Mouse (Mus musculus) large intestine, adult 2 months (tissue): ENCODE measurements around the gene Vmn2r83. TPM values are rescaled to one million over a fixed set of nuclear protein-coding genes. Genes with fewer than 3 reads are reported as not detected.

Experiments used
- DNase-seq: peaks from one replicate; pipeline ENCODE4 v3.0.0-alpha.2; 2012; ENCODE audit warnings: low read depth, low spot score
- WGBS: fragments of 180-500 bp; shearing (Covaris S2); methylation state at CpG from one replicate; pipeline ENCODE4 v1.1.7; 2018; 5-methylcytosine and 5-hydroxymethylcytosine counted together
- polyA plus RNA-seq: library from polyadenylated mRNA; depleted of rRNA; stranded (reverse); fragments of >200 nt; gene quantifications from 2 replicates; pipeline ENCODE4 v1.2.3, GENCODE M21; 2012; rRNA removed

Vmn2r83 gene
- polyA plus RNA-seq, 1 experiment, result not detected

DNA sequence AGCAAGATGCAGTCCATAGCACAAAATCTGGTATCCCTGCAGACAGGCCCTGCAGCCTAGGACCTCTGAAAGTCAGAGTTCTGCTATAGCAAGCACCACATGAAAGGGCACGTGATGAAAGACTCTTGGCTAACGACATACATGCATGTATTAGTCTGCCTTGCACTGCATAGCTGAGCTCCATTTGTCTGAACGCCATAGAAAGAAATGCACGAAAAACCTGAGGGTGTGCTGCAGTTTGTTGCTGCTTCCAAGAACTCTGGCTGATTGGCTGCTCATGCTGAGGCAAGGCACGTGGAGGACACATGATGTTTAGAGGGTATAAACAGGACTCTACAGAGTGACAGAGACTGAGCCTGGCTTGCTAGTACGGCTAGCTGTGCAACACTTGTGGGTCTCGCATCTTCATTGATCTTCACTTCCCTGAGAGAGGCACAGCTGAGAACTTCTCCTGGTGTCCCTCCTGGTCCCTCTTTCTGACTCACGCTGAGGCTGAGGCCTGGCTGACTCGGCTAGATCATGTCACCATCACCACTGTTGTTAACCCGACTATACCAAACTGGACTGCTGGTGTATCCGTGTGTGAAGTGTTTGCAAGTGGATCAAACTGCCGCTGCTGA, 68.0 kb downstream of the Vmn2r83 start:
- WGBS, result 81% methylated on average over 12 of the region's 12 CpGs
- no peak for DNase-seq

DNA sequence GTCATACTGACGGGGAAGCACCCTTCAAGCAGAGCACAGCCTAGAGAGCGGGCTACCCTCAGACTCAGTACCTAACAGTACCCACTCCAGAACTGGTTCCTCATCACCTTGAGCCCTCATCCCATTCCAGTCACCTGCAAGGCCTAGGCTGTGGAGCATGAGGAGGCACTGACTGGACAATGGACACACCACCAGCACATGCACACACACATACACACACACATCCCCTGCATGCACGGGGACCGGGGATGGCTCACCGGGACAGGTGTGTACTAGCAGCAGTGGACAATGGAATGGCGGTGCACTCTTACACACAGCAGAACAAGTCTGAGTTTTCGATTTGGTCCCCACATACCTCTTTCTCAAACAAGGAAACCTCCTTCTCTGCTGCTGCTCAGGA, 68.7 kb downstream of the Vmn2r83 start:
- 89% methylated on average over 7 of the region's 7 CpGs for WGBS
- no peak for DNase-seq

DNA sequence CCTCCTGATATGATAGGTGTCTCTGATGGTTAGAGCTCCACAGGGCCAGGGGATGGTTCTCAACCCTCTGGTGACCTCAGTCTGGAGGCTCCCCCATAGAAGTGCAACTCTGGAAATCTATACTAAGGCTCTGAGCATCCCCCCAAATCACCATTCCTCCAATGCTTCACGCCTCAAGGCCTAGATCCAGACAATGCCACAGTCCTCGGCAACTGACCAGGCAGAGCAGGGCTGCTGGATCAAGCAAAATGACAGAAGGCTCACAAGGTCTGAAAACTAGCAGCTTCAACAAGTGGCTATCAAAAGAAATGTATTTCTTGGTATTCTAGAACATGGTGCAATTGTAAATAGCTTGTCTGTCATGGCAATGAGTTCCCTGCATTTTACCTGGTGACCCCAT, 69.2 kb downstream of the Vmn2r83 start:
- DNase-seq, result no peak
- 94% methylated on average over 2 of the region's 2 CpGs for whole genome bisulfite sequencing

DNA sequence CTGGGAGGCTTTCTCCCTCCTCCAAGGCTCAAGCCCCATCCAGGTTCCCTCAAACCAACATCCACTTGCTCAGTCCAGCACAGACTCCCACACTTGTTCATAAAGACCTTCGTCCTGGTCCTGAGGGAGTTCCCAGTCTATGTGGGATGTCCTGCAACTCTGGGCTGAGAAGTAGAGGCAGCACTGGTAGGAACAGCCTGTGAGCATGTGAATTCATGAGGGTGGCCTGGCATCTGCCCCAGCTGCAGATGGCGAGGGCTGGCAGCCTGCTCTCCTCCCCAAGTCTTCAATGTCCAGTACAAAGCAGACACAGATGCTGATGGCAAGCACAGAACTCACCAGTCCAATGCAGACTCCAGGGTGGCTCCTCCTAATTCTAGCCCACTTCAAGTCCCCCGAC, 69.8 kb downstream of the Vmn2r83 start:
- no peak for DNase-seq
- WGBS, result 83% methylated on average over 3 of the region's 3 CpGs

DNA sequence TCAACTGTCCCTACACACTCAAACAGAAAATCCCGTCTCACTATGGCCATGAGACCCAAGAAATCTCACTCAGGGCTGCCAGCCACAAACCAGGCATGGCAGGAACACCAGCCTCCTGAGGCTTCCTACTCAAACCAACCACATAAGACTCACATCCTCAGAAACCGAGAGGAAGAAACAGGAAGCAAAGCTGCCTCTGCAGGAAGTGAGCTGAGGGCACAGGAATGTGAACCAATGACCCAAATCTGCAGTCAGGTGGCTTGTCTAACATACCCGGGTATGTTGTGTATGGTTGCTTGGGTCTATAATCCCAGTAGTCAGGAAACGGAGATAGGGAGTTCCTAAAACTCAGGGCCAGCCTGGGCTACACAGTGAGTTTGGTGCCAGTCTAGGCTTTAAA, 70.3 kb downstream of the Vmn2r83 start:
- WGBS, result 50% methylated on average over 4 of the region's 4 CpGs
- DNase-seq, result no peak

DNA sequence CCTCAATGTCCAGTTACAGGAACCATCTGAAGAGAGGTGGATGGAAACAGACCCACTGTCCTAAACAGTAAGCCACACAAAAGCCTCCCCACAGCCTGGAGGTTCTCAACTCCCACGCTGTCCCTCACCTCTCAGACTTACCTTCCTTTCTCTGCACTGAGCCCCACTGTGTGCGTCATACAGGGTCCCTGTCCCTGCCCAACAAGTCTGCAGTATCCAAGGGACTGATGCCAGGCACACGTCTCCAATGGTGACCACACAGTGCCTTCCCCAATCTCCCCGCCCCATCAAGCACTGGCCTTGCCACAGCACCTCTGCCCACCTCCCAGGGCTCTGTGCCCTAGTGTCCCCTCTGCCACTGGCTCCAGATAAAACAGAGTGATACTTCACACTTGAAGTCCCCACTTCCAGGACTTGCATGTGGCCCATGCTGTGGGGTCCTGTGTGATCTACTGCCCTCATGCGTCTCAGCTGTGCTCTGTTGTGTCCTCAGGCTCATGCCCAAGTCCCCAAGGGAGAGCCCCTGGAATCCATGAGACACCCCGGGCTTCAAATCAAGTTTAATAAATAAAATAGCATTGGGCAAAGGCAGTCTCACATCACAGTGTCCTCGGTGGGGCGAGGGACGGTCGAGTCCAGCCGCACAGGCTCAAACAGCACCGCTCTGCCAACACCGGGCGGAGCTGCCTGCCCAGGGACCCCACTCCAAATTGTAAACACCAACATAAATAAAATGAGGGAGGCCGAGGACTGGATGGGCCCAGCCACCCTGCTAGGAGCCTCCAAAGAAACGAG, 71.4 kb downstream of the Vmn2r83 start:
- WGBS, result 89% methylated on average over 16 of the region's 16 CpGs
- no peak for DNase-seq

DNA sequence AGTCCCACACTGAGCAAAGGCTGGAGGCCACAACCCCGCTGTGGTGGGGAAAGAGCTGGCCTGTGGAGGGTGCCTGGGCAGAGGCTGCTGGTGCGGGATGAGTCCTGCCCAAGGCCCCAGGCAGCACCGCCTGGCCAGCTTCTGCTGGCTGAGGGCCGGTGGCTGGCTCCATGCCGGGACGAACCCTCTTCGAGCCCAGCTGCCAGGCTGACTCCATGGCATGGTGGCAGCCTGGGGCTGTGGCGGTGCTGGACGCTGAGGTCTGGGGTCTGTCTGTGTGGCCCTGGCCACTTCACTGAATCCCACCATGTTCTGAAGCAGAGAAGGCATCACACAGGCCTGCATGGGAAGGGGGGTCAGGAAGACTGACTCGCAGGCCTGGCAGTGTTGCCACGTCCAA, 72.2 kb downstream of the Vmn2r83 start:
- no peak for DNase-seq
- whole genome bisulfite sequencing, result 96% methylated on average over 11 of the region's 11 CpGs

DNA sequence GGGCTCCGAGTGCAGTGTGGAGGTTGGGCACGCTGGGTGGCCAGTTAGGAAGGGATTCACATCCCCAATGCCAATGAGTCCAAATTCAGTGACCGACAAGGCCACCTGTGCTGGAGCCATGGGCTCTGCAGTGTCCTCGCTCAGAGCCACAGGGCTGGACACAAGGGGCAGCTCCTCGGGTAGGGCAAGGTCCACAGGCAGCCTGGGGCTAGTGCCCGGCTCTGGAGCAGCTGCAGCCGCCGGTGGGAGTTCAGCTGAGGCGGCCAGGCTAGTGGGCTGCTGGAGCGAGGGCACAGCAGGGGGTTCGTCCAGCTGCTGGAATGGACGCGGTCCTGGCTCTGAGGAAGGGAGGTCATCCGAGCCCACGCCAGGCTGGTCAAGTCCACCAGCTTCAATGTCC, 73.0 kb downstream of the Vmn2r83 start:
- no peak for DNase-seq
- 95% methylated on average over 15 of the region's 15 CpGs for WGBS

DNA sequence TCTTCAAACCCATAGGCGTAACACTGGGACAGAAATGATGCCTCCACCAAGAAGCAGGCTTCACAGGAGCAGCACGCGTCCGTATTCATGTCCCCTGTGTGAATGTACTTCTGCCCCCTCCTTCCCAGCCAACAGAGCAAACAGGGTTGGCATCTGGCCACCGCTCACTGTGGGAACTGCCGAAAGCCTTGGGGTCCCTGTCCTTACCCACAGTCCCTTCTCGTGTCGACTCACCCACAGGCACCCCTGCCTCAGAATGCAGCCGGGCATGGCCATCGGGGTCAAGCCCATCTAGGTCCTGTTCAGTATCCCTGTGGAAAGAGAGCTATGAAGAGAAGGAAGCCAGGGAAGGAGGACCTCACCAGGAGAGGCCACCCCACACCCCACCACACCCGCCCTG, 73.6 kb downstream of the Vmn2r83 start:
- 92% methylated on average over 11 of the region's 11 CpGs for WGBS
- DNase-seq, result no peak

Other genes with a start within 250 kb of the Vmn2r83 start
- gene Vmn2r81, start 221.0 kb upstream of the Vmn2r83 start, polyA plus RNA-seq, result not detected in 2 replicates
- gene Vmn2r82, start 112.2 kb upstream of the Vmn2r83 start, polyA plus RNA-seq, result not detected in 2 replicates
- gene Plpp2, start 65.1 kb downstream of the Vmn2r83 start, polyA plus RNA-seq, result 288 and 296 TPM in 2 replicates
- 66.3 and 88.2 TPM in 2 replicates for gene Mier2, start 86.5 kb downstream of the Vmn2r83 start, polyA plus RNA-seq
- gene Theg, start 118.6 kb downstream of the Vmn2r83 start, polyA plus RNA-seq, result not detected in 2 replicates
- gene C2cd4c, start 145.3 kb downstream of the Vmn2r83 start, polyA plus RNA-seq, result 0.66 and 0.68 TPM in 2 replicates
- gene Shc2, start 169.2 kb downstream of the Vmn2r83 start, polyA plus RNA-seq, result 1.4 and 1.9 TPM in 2 replicates
- 0.06 TPM in 1 of 2 replicates, not detected in the other for gene Odf3l2, start 177.0 kb downstream of the Vmn2r83 start, polyA plus RNA-seq
- gene Madcam1, start 195.8 kb downstream of the Vmn2r83 start, polyA plus RNA-seq, result 13.9 and 17.1 TPM in 2 replicates
- 43.3 and 49.2 TPM in 2 replicates for gene Tpgs1, start 200.6 kb downstream of the Vmn2r83 start, polyA plus RNA-seq
- gene Cdc34, start 213.5 kb downstream of the Vmn2r83 start, polyA plus RNA-seq, result 178 and 188 TPM in 2 replicates
- 0.73 and 0.88 TPM in 2 replicates for gene Gzmm, start 220.3 kb downstream of the Vmn2r83 start, polyA plus RNA-seq
- gene Bsg, start 235.8 kb downstream of the Vmn2r83 start, polyA plus RNA-seq, result 808 and 1,022 TPM in 2 replicates
- gene Hcn2, start 247.9 kb downstream of the Vmn2r83 start, polyA plus RNA-seq, result 4.0 and 5.2 TPM in 2 replicates